Mouse (Mus musculus): ENCODE data around the gene Arhgef25. TPM values are rescaled to one million over a fixed set of nuclear protein-coding genes. Genes with fewer than 3 reads are reported as not detected.
"Not testable (repeated sequence)": the region's sequence is repeated elsewhere in the genome, so short reads cannot be mapped to it uniquely, and the experiment has no call there.

Gene Arhgef25
- total RNA-seq, 2 experiments from 2014 or later, result 34.7 to 45.3 TPM

DNA sequence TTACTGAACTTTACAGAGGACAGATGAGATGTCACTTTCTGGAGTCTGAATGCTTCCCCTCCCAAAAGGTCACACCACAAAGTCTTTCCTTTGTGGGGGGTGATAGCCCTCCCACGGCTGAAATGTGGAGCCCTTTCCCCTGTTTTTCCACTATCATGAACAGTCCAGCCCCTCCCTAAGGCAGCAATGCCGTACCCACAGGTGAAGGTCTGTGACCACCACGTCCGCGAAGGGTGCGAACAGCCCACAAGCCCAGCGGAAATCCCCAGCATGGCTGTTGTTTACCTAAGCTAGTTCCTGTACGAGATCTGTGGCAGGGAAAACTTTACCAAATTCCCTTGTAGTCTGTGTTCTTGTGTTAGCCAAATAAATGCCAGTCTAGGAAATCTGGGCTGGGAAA lies 48.4 kb downstream of the Arhgef25 start:
- DNase-seq (ENCODE audit: low spot score in 2 of 2), result no peak

DNA sequence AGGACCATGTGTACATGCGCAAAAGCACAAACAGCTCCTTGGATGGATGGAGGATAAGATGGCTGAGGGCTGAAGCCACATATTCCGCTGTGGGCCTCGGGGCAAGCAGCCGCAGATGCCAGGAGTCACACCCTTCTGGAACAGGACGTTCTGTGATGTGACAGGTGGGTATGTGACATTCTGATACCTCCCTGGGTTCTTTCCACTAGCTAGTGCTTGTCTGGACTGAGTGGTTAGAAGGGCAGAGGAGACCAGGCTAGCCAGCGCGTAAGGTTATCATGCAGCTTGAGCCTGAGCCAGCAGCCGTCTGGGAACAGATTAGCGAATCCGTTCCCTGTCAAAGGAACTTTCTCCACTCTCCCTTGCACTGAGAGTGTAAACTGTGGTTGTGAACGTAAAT lies 48.9 kb downstream of the Arhgef25 start:
- no peak for DNase-seq (ENCODE audit: low spot score in 2 of 2)

DNA sequence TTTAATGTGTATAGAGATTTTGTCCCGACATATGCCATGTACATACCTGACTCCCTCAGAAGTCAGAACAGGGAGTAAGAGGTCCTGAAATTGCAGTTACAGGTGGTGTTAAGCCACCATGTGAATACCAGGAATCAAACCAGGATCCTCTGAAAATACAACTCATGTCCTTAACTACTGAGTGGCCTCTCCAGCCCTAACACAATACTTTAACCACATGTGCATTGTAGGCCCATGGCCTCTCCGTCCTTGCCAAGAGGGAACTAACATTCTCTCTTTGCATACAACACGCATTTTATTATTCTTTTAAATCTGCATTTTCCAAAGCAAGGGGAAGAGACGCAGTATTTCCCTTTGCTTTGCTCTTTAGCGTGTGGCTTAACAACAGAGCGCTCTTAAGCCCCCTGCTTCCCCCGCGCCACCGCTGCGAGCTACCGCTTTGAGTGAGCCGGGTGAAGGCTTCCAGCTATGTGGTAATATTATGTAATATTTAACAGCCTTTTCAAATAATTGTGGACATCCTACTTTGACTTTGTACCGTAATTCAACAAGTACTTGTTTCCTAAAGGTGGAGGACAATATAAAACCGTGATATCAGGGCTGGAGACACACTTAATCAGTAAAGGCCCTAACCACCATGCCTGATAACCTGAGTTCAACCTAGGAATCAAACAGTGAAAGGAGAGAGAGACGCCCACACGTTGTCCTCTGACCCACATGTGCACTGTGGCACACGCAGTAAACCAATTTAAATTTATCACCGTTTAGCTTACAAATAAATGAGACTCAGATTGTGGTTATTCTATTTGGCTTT lies 51.3 kb downstream of the Arhgef25 start:
- no peak for DNase-seq (ENCODE audit: low spot score in 2 of 2)

DNA sequence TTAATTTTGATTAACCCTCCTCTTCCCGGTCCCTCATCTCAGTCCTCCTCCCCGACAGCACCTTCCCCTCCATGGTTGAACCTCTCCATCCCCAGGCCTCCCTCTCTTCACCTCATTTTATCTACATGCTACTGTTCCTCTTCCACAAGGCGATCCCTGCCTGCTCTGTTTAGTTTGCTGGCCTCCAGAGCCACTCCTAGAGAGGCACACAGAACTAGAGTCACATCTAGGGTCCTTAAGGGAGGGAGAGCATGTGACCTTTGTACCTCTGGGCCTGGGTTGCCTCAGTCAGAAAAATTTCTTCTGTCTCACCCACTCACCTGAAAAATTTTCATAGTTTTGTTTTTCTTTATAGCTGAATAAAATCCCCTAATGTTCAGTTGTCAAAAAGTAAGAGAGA lies 52.0 kb downstream of the Arhgef25 start:
- no peak for DNase-seq (ENCODE audit: low spot score in 2 of 2)

DNA sequence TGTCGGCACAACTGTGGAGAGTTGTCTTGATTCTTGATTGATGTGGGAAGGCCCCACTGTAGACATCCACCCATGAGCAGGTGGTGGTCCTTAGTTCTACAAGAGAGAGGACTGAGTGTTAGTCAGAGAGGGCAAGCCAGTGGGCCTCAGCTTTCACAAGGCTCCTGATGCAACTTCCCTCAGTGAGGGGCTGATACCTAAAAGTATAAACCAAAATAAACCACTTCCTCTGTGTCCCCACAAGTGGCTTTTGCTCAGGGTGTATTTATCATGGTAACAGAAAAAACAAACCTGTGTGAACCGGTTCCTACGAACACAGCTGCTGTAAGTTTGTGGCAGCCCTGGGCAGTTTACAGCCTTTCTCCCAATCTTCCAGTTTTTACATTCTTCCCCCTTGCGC lies 53.4 kb downstream of the Arhgef25 start:
- DNase-seq (ENCODE audit: low spot score in 2 of 2), result no peak

DNA sequence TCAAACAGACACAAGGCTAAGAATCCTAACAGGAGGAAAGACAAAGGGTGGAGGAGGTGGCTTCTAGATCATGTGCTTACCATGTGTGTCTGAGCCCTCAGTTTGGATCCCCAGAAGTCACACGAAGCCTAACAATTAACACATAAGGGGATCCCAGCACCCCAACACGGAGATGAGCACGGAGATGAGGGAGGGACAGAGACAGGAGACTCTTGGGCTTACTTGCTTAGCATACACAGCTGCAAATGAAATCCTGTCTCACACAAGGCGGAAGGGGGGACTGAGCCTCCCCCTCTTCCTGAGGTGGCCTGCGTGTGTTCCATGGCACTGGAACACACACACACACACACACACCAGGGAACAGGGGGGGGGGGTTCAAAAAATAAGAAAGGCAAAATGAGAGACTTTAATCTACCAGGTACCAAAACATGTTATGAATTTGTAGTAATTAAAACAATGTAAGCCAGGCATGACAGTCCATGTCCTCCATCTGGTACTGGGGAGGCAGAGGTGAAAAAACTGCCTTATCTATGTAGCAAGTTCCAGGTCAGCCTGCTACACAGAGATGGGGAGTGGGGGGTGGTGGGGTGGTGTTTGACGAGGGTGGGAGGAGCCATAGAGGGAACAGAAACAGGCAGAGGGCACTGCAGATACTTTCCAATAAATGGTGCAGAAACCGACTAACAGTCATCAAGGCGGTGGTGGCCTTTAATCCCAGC lies 54.6 kb downstream of the Arhgef25 start:
- no peak for DNase-seq (ENCODE audit: low spot score in 2 of 2)

DNA sequence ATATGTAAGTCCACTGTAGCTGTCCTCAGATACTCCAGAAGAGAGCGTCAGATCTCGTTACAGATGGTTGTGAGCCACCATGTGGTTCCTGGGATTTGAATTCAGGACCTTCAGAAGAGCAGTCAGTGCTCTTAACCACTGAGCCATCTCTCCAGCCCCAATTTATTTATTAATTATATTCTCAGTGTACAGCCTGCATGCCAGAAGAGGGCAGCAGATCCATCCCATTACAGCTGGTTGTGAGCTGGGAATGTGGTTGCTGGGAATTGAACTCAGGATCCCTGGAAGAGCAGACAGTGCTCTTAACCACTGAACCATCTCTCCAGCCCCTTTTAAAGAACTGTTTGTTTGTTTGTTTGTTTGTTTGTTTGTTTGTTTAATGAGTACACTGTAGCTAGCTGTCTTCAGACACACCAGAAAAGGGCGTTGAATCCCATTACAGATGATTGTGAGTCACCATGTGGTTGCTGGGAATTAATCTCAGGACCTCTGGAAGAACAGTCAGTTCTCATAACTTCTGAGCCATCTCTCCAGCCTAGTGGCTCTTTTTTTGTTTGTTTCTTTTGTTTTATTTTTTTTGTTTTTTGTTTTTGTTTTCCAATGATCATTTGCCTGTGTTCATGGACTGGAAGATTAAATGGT lies 55.4 kb downstream of the Arhgef25 start:
- not testable (repeated sequence) for DNase-seq (ENCODE audit: low spot score in 2 of 2)

Other genes starting within 250 kb of the Arhgef25 start
- 100 to 1,000 TPM; 244 to 246 TPM for gene Ctdsp2, start 211.4 kb downstream of the Arhgef25 start, total RNA-seq (2021)
- gene Avil, start 189.4 kb downstream of the Arhgef25 start, total RNA-seq (2021), result under 1 TPM; 0.67 to 0.90 TPM
- 10 to 100 TPM; 67.0 to 70.6 TPM for gene Tsfm, start 159.2 kb downstream of the Arhgef25 start, total RNA-seq (2021)
- gene Mettl1, start 148.7 kb downstream of the Arhgef25 start, total RNA-seq (2021), result 10 to 100 TPM; 20.5 to 23.2 TPM
- gene Eef1akmt3, start 148.6 kb downstream of the Arhgef25 start, total RNA-seq (2021), result under 1 TPM; 0.40 to 0.53 TPM
- 1 to 10 TPM; 1.1 to 1.2 TPM for gene Cyp27b1, start 141.8 kb downstream of the Arhgef25 start, total RNA-seq (2021)
- 10 to 100 TPM; 11.3 to 12.1 TPM for gene March9, start 129.9 kb downstream of the Arhgef25 start, total RNA-seq (2021)
- 100 to 1,000 TPM; 444 to 449 TPM for gene Cdk4, start 126.5 kb downstream of the Arhgef25 start, total RNA-seq (2021)
- gene Tspan31, start 119.8 kb downstream of the Arhgef25 start, total RNA-seq (2021), result 10 to 100 TPM; 87.6 to 96.4 TPM
- 1 to 10 TPM; 3.6 to 4.1 TPM for gene Agap2, start 114.8 kb downstream of the Arhgef25 start, total RNA-seq (2021)
- gene Os9, start 69.0 kb downstream of the Arhgef25 start, total RNA-seq (2021), result 100 to 1,000 TPM; 109 to 112 TPM
- gene B4galnt1, start 24.9 kb downstream of the Arhgef25 start, total RNA-seq (2021), result 10 to 100 TPM; 10.6 to 11.7 TPM
- 1 to 10 TPM; 1.6 to 3.0 TPM for gene Slc26a10, start 9.4 kb downstream of the Arhgef25 start, total RNA-seq (2021)
- gene Dtx3, start 5.6 kb upstream of the Arhgef25 start, total RNA-seq (2021), result 100 to 1,000 TPM; 111 to 126 TPM
- 10 to 100 TPM; 37.5 to 39.8 TPM for gene Pip4k2c, start 21.5 kb upstream of the Arhgef25 start, total RNA-seq (2021)
- gene Kif5a, start 73.3 kb upstream of the Arhgef25 start, total RNA-seq (2021), result 10 to 100 TPM; 23.5 to 28.4 TPM
- 100 to 1,000 TPM; 191 to 198 TPM for gene Dctn2, start 76.3 kb upstream of the Arhgef25 start, total RNA-seq (2021)
- gene Mbd6, start 98.9 kb upstream of the Arhgef25 start, total RNA-seq (2021), result 10 to 100 TPM; 89.7 to 92.6 TPM
- gene Mars, start 121.7 kb upstream of the Arhgef25 start, total RNA-seq (2021), result 10 to 100 TPM; 85.5 to 89.5 TPM
- 1 to 10 TPM; 2.9 to 4.2 TPM for gene Arhgap9, start 131.9 kb upstream of the Arhgef25 start, total RNA-seq (2021)
- 10 to 100 TPM; 16.4 to 17.2 TPM for gene Gli1, start 151.9 kb upstream of the Arhgef25 start, total RNA-seq (2021)
- gene Inhbe, start 164.3 kb upstream of the Arhgef25 start, total RNA-seq (2021), result 1 to 10 TPM in 1 of 2 experiments, under 1 TPM in 1; 0.06 to 2.5 TPM
- gene Inhbc, start 180.3 kb upstream of the Arhgef25 start, total RNA-seq (2021), result 1 to 10 TPM in 1 of 2 experiments, not detected in 1; 5.8 TPM
- gene R3hdm2, start 190.2 kb upstream of the Arhgef25 start, total RNA-seq (2021), result 100 to 1,000 TPM; 157 to 164 TPM

Measured in adrenal gland, postnatal 4 days (tissue).